Mouse (Mus musculus): ENCODE results near the gene Gm2a.

DNA sequence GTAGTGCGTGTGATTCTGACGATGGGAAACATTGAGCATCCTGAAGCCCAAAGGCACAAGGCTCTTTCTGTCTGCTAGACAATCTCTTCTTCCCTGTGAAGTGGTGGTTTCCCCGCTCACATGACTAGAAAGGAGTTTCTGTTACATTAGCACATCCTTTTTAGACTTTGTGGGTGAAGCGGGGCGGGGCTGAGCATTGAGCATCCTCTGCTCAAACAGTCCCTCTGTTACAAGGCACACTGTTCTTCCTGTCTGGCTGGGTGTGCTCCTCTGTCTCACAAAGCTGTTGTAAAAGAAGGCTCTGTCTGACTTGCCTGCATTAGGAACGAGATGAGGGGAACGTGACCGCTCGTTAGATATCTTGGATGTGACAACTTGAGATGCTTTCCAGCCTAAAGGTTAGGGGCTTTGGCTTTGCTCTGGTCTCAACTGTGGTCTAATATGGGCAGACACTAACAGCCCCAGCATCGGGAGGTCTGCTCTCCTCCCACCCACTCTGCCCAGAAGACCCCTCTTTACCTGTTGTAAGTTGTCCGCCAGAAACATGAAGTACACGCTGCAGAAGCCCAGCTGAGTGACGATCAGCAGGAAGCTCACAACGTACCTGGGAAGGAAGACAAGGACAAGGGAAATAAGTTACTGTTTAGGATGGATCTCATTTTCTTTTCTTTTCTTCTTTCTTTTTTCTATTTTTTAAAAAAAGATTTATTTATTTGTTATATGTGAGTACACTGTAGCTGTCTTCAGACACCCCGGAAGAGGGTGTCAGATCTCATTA is 39.0 kb downstream of the Gm2a start:
- no peak for TF ChIP-seq ZC3H11A (IDR thresholded peaks at IDR 0.05; ENCODE audit: borderline replicate concordance, low read depth, low read length)
- TF ChIP-seq ZNF384 (IDR thresholded peaks at IDR 0.05; ENCODE audit: low read depth, low read length), result no peak
- no peak for TF ChIP-seq MAFK (IDR thresholded peaks at IDR 0.05; ENCODE audit: insufficient read depth, low read depth, low read length)
- TF ChIP-seq HCFC1 (IDR thresholded peaks at IDR 0.05; ENCODE audit: borderline replicate concordance, insufficient read depth, low read length), result no peak
- no peak for TF ChIP-seq CHD2 (IDR thresholded peaks at IDR 0.05; ENCODE audit: low read depth, low read length)
